Mouse (Mus musculus): ENCODE measurements around the gene Atp5j. TPM values are rescaled to one million over a fixed set of nuclear protein-coding genes. Genes with fewer than 3 reads are reported as not detected.

Gene Atp5j
- 1,716 TPM for polyA plus RNA-seq (2014; fragmentation: Illumina TruSeq; extraction: RNeasy Lipid Tissue Mini Kit (QIAGEN cat#74804))

GRCm38 (mm10) chr16:84835441-84835822 lies at the start of gene Atp5j:
Gene Atp5j (minus strand): TSS chr16:84835625.

DNA sequence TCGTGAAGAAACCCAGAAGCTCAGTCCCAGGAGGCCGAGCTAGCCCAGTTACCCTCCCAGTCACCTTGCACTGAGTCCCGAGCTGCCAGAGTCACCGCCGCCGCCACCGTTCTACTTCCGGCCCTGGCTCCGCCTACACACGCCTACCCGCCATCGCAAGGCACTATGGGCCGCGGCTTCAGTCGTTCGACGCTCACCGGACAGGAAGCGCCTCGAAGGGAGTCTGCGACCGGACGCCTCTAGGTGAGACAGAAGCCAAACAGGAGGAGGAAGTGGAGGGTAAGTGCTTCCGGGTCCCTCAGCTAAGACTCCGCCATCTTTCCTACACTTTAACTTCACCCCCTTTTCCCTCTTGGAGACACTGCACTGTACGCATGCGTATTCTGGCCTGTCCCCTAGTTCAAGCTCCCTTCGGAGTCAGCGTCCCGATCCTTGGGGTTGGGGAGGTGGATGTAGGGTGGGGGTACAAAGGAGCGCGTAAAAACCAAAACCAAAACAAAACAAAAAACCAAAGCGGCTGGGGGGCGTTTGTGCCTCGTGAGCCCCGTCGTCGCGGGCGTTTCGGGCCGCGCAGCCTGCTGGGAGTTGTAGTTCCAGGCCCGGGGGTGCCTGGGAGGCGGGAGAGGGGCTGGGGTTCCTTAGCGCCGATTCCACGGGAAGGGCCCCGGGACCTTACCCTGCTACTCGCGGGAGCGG lies 532 bp downstream of the Atp5j start, which contains the start of gene Gabpa:
Gene Gabpa (plus strand): TSS at position 181 of the 696 bp plus-strand sequence.

Other genes starting within 250 kb of the Atp5j start
- 46.7 TPM for gene Mrpl39, start 99.9 kb downstream of the Atp5j start, polyA plus RNA-seq (2014; fragmentation: Illumina TruSeq; extraction: RNeasy Lipid Tissue Mini Kit (QIAGEN cat#74804))
- 199 TPM for gene Jam2, start 61.5 kb downstream of the Atp5j start, polyA plus RNA-seq (2014; fragmentation: Illumina TruSeq; extraction: RNeasy Lipid Tissue Mini Kit (QIAGEN cat#74804))
- gene Gabpa, start 700 bp downstream of the Atp5j start, polyA plus RNA-seq (2014; fragmentation: Illumina TruSeq; extraction: RNeasy Lipid Tissue Mini Kit (QIAGEN cat#74804)), result 117 TPM

All from ovary, adult 10 weeks (tissue).